Mouse (Mus musculus) urinary bladder, adult 18-20 months (tissue): ENCODE data around the gene Skap2.
A peak's percentile ranks its signal among the peaks of the same experiment; 100 is the strongest.

Experiments
- DNase-seq, 2 experiments: peaks; one replicate each; pipeline ENCODE4 v3.0.0; 2022; ENCODE audit warnings: low spot score in 2 of 2, mixed read lengths in 2 of 2

The Skap2 gene

GRCm38 (mm10) chr6:52012409-52013244 lies at the start of gene Skap2:
Skap2 (minus strand) TSS chr6:52012549.
- DNase-seq, result peak; percentile 99 to 100

DNA sequence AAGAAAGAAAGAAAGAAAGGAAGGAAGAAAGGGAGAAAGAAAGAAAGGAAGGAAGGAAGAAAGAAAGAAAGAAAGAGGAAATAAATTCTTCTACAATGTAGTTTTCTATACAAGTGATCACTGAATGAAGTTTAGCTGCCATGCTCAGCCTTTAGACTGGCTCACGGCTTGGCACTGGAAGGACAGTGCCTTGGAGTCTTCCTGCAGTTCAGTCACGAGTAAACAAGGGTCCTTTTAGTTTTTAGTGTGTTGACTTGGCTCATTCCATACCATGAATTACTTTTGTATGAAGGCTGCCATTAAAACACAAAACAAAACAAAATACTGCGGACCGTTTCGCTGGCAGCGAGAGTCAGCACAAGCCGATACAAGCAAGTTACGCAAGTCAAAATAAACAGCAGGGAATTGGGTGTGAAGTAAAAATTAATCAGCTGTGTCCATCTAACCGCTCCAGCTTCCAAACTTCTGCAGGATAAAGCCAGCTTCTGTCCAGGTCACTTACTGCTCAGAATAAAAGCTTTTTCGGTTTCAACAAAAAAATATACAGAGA lies 46.6 kb upstream of the Skap2 start:
- peak in 1 of 2 experiments; percentile 6 for DNase-seq

- no peak for DNase-seq
These were observed 45.8 kb upstream of the Skap2 start for GRCm38 (mm10) chr6:52058120-52058519.

DNA sequence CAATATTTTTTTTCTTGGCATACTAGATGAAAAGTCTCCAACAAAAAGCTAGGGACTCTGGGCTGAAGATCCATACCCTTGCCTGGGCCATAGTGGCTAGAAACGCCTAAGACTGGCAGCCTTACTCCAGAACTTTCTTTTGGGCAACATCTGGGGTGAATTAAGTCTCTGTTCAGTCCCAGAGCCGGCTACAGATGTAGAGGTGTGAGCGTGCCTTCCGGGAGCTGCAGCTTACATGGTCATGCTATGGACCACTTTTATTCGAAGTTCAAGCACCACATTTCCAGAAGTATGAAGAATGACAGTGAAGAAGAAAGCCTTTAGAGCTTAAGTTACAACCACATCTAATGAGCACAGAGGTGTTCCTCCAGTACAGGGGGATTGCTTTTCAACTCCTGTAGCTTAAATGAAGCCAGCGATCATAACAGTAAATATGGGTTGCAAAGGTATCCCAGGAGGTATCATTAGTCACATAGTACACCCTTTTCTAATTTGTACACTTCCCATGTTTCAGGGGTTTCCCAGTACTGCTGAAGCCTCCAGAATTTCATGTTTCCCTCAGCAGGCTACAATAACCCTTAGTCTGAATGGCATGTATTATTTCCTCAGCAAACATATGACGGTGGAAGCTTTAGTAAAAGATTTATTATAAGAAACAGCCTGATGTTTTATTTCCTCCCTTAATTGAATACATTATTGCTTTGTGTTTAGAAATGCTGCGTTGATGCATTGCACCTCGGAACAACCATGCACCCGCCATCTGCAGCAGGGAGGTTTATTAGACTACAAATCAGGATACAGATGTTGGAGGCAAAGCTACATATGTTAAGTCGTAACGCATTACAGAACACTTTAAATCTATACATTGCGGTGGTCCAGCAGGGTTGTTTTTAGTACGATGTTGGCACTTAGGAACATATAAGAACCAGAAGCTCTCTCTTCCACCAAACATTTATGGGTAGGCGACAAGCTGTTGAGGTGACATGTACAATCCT lies 41.5 kb upstream of the Skap2 start:
- no peak for DNase-seq

- no peak for DNase-seq
These were observed 37.7 kb upstream of the Skap2 start for GRCm38 (mm10) chr6:52050062-52050461.

GRCm38 (mm10) chr6:52045517-52045916 lies 33.2 kb upstream of the Skap2 start:
- DNase-seq, result no peak

GRCm38 (mm10) chr6:52036077-52036476 lies 23.7 kb upstream of the Skap2 start:
- DNase-seq, result no peak

GRCm38 (mm10) chr6:52031181-52031580 lies 18.8 kb upstream of the Skap2 start:
- DNase-seq, result no peak

DNA sequence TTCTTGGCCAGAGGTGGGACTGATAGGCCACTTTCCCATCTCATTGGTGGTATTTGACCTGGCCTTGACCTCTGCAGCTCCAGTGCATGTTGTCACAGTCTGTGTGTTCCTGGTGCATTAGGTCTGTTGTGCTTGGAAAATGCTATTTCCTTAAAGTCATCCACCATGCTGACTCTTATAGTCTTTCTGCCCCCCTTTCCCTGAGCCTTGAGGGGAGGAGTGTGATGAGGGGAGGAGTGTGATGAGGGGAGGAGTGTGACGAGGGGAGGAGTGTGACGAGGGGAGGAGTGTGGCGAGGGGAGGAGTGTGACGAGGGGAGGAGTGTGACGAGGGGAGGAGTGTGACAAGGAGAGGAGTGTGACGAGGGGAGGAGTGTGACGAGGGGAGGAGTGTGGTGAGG lies 15.8 kb upstream of the Skap2 start:
- DNase-seq, result no peak

DNA sequence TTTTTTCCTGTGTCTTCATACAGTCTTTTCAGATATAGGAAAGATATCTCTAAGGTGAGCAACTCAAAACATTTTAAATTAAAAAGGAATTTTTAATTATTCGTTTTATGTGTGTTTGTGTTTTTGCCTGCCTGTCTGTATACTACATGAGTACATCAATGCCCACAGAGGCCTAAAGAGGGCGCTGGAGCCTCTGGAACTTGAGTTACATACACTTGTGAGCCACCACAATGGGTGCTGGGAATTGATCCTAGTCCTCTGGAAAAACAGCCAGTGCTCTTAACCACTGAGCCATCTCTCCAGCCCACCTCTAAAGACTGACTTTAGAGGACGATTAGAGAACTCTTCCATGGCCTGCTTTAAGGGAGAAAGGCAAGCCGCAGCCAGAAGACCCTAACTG lies 14.8 kb upstream of the Skap2 start:
- no peak for DNase-seq

GRCm38 (mm10) chr6:52026281-52026680 lies 13.9 kb upstream of the Skap2 start:
- no peak for DNase-seq

DNA sequence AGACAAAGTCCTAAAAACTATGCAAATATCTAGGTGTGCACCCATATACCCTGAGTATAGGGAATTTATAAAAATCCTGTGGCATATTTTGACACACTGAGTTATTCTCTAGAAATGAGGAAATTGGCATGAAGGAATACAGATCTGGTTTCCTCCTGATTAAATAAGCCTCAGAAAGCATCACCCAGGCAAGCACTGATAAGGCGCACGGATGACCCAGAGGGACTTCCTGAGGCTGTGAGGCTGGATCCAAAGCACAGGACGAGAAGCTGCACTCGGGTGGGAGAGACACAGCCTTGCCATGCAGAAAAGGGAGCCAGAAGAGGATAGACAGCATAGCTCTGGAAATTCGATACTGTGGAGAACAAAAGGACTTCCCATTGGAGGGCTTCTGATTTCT lies 12.4 kb upstream of the Skap2 start:
- DNase-seq, result no peak

DNA sequence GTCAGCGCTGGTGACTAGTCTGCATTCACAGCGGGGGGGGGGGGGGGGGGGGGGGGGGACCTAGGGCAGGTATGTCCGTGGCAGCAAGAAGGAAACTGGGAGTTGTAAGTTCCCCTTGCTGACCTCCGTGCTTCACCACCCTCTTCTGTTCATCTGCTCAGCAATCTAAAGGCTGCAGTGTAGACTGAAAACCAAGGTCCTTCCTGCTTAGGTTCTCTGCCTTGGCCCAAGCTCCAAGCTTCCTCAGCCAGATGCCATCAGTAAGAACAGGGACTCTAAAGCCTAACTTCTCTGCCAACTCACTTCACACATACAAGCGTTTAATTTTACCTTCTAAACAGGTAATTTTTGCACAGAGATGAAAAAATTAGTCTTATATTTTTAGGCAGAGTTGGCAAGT lies 10.0 kb upstream of the Skap2 start:
- DNase-seq, result no peak

DNA sequence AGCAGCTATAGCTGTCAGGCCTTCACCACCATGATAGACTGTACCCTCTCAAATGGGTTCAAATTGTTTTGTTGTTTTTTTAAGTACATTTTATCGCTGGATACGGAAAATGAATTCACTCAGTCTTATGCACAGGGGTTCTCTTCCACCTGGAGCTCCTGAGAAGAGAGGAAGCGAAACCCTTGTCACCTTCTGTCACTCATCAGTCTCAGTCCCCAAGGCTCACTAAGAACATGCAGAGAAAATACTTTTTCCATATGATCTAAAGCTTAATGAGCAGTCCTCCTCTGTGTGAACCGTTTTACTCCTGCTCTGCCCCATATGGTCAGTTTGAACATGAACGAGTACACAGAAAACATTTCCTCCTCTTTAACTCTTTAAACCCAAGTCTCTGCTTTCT lies 7.9 kb upstream of the Skap2 start:
- DNase-seq, result no peak

- no peak for DNase-seq
These were observed 1.0 kb upstream of the Skap2 start for GRCm38 (mm10) chr6:52013245-52013945.

GRCm38 (mm10) chr6:52011559-52012408 lies 565 bp downstream of the Skap2 start:
- DNase-seq, result no peak

DNA sequence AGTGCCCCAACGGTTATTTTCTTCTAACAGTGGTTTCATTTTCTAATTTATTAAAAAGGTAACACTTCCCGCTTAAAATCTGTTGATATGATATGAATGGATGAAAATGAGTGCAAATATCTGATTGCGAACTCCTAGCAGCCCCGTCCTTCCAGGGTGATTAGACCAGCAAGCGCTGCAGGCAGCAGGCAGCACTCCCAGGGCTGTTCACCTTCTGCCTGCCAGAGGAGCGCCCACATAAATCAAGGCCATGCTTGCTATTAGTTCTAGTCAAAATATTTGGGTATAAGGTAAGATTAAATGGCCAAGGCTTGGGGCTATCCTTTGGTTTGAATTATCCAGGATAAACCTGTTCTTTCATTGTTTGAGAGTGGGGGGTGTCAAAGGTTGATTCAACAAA lies 3.0 kb downstream of the Skap2 start:
- DNase-seq, result no peak

GRCm38 (mm10) chr6:52008757-52009156 lies 3.6 kb downstream of the Skap2 start:
- no peak for DNase-seq

DNA sequence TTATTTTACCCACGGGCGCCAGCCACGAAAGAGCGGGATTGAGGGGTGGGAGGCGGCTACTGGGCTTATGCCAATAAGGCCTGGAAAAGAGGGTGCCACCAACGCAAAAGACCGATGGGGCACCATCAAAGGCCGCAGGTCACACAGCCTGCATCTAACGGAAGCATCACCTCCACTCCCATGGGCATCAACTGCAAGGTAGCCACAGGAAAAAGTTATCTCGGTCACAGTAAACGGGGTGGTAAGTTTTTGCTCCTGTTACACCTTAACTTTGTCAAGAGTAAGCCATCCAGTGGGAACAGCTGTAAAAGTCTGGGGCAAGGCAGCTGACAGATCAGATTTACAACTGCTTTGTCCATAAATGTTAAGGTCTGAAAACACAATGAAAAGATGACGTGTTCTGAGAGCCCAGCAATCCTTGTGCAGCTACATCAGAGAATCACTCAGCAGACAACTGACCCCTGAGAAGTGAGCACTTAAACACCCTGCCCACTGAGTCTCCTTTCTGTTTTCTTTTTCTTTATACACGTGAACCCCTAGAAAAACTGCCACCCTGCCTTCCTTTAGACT lies 5.6 kb downstream of the Skap2 start:
- no peak for DNase-seq

GRCm38 (mm10) chr6:52005963-52006648 lies 6.2 kb downstream of the Skap2 start:
- no peak for DNase-seq
